Mouse (Mus musculus) heart, embryonic 13.5 days (tissue): ENCODE data around the gene Slc1a1. TPM values are rescaled to one million over a fixed set of nuclear protein-coding genes. Genes with fewer than 3 reads are reported as not detected.

ENCODE experiments used
- ATAC-seq: fragments of 200-750 bp; cut with Nextera tagmentation; 2 replicates; pipeline ENCODE4 v1.8.0; 2017; ENCODE audit warnings: moderate TSS enrichment; ENCODE audit not compliant: insufficient number of reproducible peaks, low FRiP score, low TSS enrichment; ENCODE audit errors: extremely low read depth
- H3K27ac ChIP-seq: fragments of 300-500 bp; sonication (generic); replicated peaks from 2 replicates; pipeline ENCODE4 v1.5.1; 2015; ENCODE audit warnings: moderate library complexity, mild to moderate bottlenecking, inconsistent platforms
- H3K27me3 ChIP-seq: fragments of 300-500 bp; sonication (generic); replicated peaks from 2 replicates; pipeline ENCODE4 v1.6.1; 2015; ENCODE audit warnings: mild to moderate bottlenecking, inconsistent platforms
- H3K36me3 ChIP-seq: fragments of 300-500 bp; sonication (generic); 2 replicates; pipeline ENCODE4 v1.6.1; 2015; ENCODE audit warnings: mild to moderate bottlenecking, inconsistent platforms
- H3K4me1 ChIP-seq: fragments of 300-500 bp; sonication (generic); 2 replicates; pipeline ENCODE4 v1.6.1; 2015; ENCODE audit warnings: inconsistent platforms
- H3K4me2 ChIP-seq: fragments of 300-500 bp; sonication (generic); 2 replicates; pipeline ENCODE4 v1.6.1; 2015; ENCODE audit warnings: inconsistent platforms, mild to moderate bottlenecking, moderate library complexity
- H3K4me3 ChIP-seq: fragments of 300-500 bp; sonication (generic); 2 replicates; pipeline ENCODE4 v1.5.1; 2015; ENCODE audit warnings: moderate library complexity, mild to moderate bottlenecking, inconsistent platforms
- H3K9ac ChIP-seq: fragments of 300-500 bp; sonication (generic); 2 replicates; pipeline ENCODE4 v1.6.1; 2015; ENCODE audit warnings: inconsistent platforms, mild to moderate bottlenecking, moderate library complexity
- H3K9me3 ChIP-seq: fragments of 300-500 bp; sonication (generic); 2 replicates; pipeline ENCODE4 v1.6.1; 2016; ENCODE audit warnings: inconsistent platforms
- WGBS: fragments of 180-500 bp; shearing (Covaris S2); methylation state at CpG from one replicate; pipeline ENCODE4 v1.1.7; 2015; ENCODE audit warnings: mixed read lengths; 5-methylcytosine and 5-hydroxymethylcytosine counted together
- polyA plus RNA-seq: library from polyadenylated mRNA; unstranded; fragments of >200 nt; fragmentation: Nextera tagmentation; extraction: Ambion mirVana; gene quantifications from 2 replicates; pipeline ENCODE4 v1.2.1, GENCODE M21; 2015

Slc1a1 gene
- polyA plus RNA-seq, 1 experiment from 2014 or later: 1.5 TPM

DNA sequence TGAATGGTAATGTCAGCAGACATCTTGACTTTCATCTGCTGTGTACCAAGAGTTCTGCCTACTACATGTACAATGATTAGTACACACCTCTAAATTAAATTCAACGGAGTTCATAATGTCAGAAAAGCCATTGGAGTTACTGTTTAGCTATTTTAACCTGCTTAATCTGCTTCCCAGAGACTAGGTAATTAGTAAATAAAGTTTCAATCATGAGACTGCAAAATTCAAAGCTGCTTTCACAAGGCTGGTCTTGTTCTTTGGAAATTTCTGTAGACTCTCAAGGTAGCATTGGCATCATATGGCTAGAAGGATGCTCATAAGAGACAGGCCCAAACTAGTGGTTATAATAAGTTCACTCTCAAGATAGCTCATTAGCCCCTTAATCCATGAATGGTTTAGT, 20.0 kb downstream of the Slc1a1 start:
- Histone ChIP-seq H3K27ac (no peak overlapping the region), H3K4me1 (no peaks in the 10 kb centered on the region), H3K27me3 (no peaks in the 10 kb centered on the region), H3K9ac (no peak overlapping the region), H3K9me3 (no peaks in the 10 kb centered on the region), H3K4me3 (no peak overlapping the region), H3K36me3 (no peaks in the 10 kb centered on the region), H3K4me2 (no peak overlapping the region)
- ATAC-seq: no peak
- 65% methylated on average over 1 of the region's 1 CpGs for WGBS

DNA sequence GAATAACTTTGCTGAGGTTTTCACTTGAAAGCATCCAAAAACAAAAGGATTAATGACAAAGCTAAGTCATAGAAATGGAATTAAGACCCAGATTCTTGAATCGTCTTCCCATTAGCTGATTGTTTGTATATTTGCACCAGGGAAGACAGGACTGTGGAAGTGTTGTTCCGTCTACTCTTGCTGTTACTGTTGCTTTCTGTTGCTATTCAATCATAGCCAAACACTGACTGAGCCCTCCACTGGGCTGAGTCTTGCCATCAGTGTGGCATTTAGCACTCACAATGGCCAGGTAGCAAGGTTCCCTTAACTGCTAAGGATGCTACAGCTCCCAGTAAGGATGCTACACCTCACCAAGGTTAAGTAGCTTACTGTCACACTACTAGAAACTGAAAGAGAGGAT, 25.4 kb downstream of the Slc1a1 start:
- no peak for ATAC-seq
- WGBS: 84% methylated on average over 2 of the region's 2 CpGs
- H3K36me3 ChIP-seq: no peaks in the 10 kb centered on the region
- H3K4me1 ChIP-seq: no peaks in the 10 kb centered on the region
- no peak overlapping the region for H3K9ac ChIP-seq
- no peak overlapping the region for H3K4me2 ChIP-seq
- H3K4me3 ChIP-seq: no peak overlapping the region
- H3K27ac ChIP-seq: no peak overlapping the region
- H3K27me3 ChIP-seq: no peaks in the 10 kb centered on the region
- H3K9me3 ChIP-seq: no peaks in the 10 kb centered on the region

DNA sequence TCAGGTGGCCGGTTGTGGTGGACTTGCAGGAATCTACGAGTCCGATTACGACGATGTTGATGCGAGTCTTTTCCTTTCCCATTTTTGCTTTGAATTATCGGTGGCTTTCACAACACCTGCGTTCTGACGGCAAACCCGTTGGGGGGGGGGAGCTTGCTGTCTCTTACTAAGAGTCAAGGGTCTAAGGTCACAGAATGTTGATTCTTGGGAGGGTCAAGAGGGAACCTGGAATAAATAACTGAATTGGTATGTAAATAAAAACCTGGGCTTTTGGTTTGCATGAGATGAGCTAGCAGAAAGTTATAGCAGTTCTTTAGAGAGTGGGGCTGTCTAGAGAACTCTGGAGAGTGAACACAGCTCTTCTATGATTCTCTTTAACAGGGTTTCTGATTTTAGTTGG, 28.8 kb downstream of the Slc1a1 start:
- Histone ChIP-seq H3K4me3 (no peak overlapping the region), H3K36me3 (no peaks in the 10 kb centered on the region), H3K4me1 (no peaks in the 10 kb centered on the region), H3K9me3 (no peaks in the 10 kb centered on the region), H3K9ac (no peak overlapping the region), H3K4me2 (no peak overlapping the region), H3K27me3 (no peaks in the 10 kb centered on the region), H3K27ac (no peak overlapping the region)
- no peak for ATAC-seq
- 84% methylated on average over 10 of the region's 10 CpGs for WGBS

DNA sequence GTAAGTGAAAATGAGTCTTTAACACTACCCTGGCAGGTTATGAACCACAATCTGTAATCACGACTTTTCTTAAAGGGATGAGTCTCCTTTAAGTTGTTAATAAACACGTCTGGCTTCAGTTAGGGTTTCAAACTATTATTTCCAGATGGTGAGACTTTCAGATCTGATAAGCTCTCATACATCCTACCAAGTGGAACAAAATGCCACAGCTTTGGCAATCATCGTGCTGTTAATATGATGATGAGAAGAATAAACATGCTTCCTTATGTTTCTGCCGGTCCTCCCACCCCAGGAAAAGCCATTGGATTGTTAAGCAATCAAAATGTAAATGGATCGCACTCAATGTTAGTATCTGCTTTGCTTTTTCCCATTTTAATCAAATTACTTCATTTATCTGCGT, 30.1 kb downstream of the Slc1a1 start:
- H3K9ac ChIP-seq: no peak overlapping the region
- no peaks in the 10 kb centered on the region for H3K36me3 ChIP-seq
- WGBS: 75% methylated on average over 6 of the region's 6 CpGs
- no peaks in the 10 kb centered on the region for H3K4me1 ChIP-seq
- H3K27me3 ChIP-seq: no peaks in the 10 kb centered on the region
- H3K27ac ChIP-seq: no peak overlapping the region
- ATAC-seq: no peak
- H3K4me2 ChIP-seq: no peak overlapping the region
- H3K4me3 ChIP-seq: no peak overlapping the region
- H3K9me3 ChIP-seq: no peaks in the 10 kb centered on the region

DNA sequence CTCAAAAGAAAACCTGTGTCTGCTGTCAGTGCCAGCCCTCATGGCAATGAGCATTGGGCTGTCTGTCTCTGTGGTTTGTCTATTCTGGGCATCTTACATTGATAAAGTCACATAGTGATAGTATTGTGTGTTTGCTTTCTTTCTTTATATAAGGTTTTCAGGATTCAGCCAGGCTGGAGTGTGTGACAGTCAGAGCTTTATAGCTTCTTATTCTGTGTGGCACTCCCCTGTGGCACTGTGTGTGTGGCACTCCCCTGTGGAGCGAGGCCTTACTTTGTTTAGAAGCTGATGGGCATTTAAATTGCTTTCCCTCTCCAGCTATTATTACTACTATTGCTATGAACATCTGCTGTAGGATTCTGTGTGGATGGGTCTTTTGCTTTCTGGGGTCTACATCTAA, 30.7 kb downstream of the Slc1a1 start:
- no peak for ATAC-seq
- WGBS: 91% methylated on average over 1 of the region's 1 CpGs
- Histone ChIP-seq H3K36me3 (no peaks in the 10 kb centered on the region), H3K27me3 (no peaks in the 10 kb centered on the region), H3K27ac (no peak overlapping the region), H3K9me3 (no peaks in the 10 kb centered on the region), H3K4me2 (no peak overlapping the region), H3K4me1 (no peaks in the 10 kb centered on the region), H3K4me3 (no peak overlapping the region), H3K9ac (no peak overlapping the region)

DNA sequence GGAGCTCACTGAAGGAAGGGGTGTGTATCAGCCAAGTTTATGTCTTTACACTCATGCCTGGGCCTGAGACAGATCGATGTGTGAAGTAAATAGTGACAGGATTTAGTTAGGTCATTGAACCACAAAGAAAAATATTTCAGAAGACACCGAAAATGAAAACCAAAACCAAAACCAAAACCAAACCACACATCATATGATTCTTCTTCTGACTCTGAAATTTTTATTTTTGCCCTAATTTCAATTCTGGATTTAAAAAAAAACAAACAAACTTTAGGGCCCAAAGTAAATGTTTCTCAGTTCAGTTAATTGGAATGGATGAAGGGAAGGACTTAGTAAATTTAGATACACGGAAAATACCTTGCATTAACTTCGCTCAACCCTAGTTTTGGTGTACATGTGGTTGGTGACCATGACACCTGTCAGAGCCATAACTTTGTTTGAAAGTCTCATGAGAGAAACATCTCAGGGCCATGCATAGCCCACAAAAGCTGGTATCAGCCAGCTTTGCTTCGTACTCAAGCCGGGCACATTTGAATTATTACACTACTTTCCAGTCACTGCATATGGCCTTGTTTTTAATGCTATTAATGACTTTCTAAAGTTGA, 34.5 kb downstream of the Slc1a1 start:
- ATAC-seq: no peak

DNA sequence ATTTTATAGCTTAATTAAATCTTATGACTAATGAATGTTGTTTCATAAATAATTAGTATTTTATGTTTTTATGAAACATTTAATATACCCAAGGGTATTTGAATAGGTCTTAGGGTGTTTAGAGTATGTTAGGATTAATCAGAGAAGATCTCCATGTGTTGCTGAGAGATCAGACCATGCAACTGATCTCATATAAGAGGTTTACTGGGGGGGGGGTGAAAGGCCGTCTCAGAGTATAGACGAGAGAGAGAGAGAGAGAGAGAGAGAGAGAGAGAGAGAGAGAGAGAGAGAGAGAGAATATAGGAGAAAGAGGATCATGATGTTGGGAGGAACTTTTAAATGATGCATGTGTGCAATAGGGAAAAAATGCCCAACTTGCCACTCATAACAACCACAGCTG, 35.5 kb downstream of the Slc1a1 start:
- Histone ChIP-seq H3K4me1 (no peaks in the 10 kb centered on the region), H3K9me3 (no peaks in the 10 kb centered on the region), H3K27ac (no peak overlapping the region), H3K9ac (no peak overlapping the region), H3K27me3 (no peaks in the 10 kb centered on the region), H3K36me3 (no peaks in the 10 kb centered on the region), H3K4me3 (no peak overlapping the region), H3K4me2 (no peak overlapping the region)
- WGBS: 60% methylated on average over 2 of the region's 2 CpGs
- ATAC-seq: no peak

More for the DNA sequence above, 34.5 kb downstream of the Slc1a1 start:
- Histone ChIP-seq H3K27ac (no peak overlapping the region), H3K4me1 (no peaks in the 10 kb centered on the region), H3K9ac (no peak overlapping the region), H3K36me3 (no peaks in the 10 kb centered on the region), H3K4me3 (no peak overlapping the region), H3K4me2 (no peak overlapping the region), H3K27me3 (no peaks in the 10 kb centered on the region), H3K9me3 (no peaks in the 10 kb centered on the region)
- 76% methylated on average over 6 of the region's 6 CpGs for WGBS

DNA sequence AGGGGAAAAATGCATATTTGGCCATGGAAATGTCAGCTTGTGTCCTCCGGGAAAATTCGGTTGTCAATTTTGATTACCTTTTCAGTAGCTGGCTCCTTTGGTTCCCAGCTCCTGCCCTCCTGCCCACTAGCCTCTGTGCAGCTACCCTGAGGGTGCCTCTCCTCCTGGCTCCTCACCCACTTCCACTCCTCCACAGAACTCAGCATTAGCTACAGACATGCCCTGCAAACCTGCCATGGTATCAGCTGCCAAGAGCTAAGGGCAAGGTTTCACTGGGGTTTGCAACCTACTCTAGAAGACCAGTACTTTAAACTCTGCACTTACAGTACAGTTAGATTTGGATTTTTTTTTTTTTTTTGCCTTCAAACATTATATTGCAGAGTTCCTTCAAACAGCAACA, 44.6 kb downstream of the Slc1a1 start:
- 86% methylated on average over 2 of the region's 2 CpGs for WGBS
- H3K27me3 ChIP-seq: no peaks in the 10 kb centered on the region
- ATAC-seq: no peak
- H3K9me3 ChIP-seq: no peaks in the 10 kb centered on the region
- no peak overlapping the region for H3K27ac ChIP-seq
- no peak overlapping the region for H3K4me3 ChIP-seq
- H3K4me2 ChIP-seq: no peak overlapping the region
- H3K36me3 ChIP-seq: no peaks in the 10 kb centered on the region
- H3K4me1 ChIP-seq: 0 out of 2 replicates have a peak, but pooled peaks cover 5% of the 10 kb centered on the region
- no peak overlapping the region for H3K9ac ChIP-seq

DNA sequence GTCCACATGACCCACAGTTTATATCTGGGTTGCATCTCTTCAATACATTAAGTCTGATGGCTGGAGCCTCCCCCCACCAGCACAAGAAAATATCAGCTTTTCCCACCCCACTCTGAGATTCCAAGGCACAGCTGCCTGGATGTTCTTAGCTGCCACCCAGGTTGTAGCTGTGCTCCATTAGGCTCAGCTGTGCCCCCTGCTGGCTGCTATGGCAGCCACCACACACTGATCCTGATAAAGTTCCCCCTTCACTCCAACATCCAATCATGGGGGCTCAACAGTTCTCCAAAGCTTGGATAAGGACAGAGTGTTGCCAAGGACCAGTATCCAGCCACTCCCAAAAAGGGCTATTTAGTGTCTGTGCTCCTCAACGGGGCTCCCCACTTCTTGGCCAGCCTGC, 48.3 kb downstream of the Slc1a1 start:
- Histone ChIP-seq H3K27me3 (no peaks in the 10 kb centered on the region), H3K9me3 (no peaks in the 10 kb centered on the region)

DNA sequence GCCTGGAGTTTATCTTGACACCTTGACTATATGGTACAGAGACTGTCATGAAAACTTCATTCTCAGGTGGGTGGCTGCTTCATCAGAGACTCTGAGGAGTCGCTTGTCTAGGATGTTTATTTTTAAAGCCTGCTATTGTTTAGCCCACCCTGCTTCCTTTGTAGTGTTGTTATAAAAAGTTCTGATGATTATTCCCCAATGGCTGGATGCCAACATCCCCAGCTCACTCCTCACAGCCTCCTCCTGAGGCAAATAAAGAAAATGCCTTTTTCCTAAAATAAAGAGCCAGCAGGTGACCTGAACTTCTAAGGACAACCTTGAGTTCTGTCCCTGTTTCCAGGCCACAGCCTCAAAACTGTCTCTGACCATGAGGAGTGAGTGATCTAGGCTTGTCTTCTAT, 53.6 kb downstream of the Slc1a1 start:
- no peak overlapping the region for H3K9ac ChIP-seq
- 28% methylated on average over 1 of the region's 1 CpGs for WGBS
- ATAC-seq: no peak

More for the DNA sequence above, 48.3 kb downstream of the Slc1a1 start:
- no peak for ATAC-seq
- H3K9ac ChIP-seq: no peak overlapping the region
- 55% methylated on average over 1 of the region's 1 CpGs for WGBS
- H3K27ac ChIP-seq: no peak overlapping the region
- no peak overlapping the region for H3K4me2 ChIP-seq
- H3K4me1 ChIP-seq: peaks cover 5% of the 10 kb centered on the region; the same call in 1 of the 2 replicates
- H3K4me3 ChIP-seq: no peak overlapping the region
- no peaks in the 10 kb centered on the region for H3K36me3 ChIP-seq

DNA sequence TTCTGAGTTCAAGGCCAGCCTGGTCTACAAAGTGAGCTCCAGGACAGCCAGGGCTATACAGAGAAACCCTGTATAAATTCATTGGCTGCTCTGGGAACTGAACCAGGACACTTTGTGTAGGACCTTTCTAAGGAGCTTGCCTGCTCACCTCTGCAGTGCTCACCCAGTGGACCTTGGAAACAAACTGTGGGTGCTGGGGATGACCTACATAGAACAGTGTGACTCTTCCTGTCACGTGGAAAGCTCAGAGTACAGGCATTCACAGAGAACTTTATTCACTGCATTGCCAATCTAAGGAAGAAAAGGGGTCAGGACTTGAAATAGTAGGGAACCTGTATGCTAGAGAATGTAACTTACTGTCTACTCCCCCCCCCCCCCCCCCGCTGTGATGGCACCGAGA, 54.4 kb downstream of the Slc1a1 start:
- no peak for ATAC-seq
- Histone ChIP-seq H3K27ac (no peak overlapping the region), H3K4me3 (no peak overlapping the region), H3K9me3 (no peaks in the 10 kb centered on the region), H3K9ac (no peak overlapping the region), H3K27me3 (no peaks in the 10 kb centered on the region), H3K4me2 (no peak overlapping the region), H3K4me1 (peaks cover 16% of the 10 kb centered on the region), H3K36me3 (no peaks in the 10 kb centered on the region)
- 48% methylated on average over 3 of the region's 3 CpGs for WGBS

More for the DNA sequence above, 53.6 kb downstream of the Slc1a1 start:
- Histone ChIP-seq H3K9me3 (no peaks in the 10 kb centered on the region), H3K4me3 (no peak overlapping the region), H3K27ac (no peak overlapping the region), H3K36me3 (no peaks in the 10 kb centered on the region), H3K4me2 (no peak overlapping the region), H3K27me3 (no peaks in the 10 kb centered on the region), H3K4me1 (peaks cover 17% of the 10 kb centered on the region)

DNA sequence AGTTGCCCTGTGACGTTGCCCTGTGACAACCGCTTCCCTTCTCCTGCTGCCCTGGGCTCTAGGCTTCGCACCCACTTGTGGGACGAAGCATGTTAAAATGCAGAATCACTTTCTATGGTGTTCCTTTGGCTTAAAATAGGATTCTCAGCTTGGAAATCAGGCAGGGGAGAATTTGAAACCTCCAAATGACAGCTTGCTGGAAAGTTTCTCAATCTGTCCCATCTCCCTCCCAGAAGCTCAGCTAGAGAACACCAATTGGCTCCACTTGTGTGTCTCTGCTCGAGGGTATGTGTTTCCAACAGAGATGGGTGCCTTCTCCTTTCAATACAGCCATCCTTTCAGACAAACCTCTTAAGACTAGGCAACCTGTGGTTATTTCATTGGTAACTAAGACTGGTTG, 56.4 kb downstream of the Slc1a1 start:
- Histone ChIP-seq H3K36me3 (no peaks in the 10 kb centered on the region), H3K27ac (no peak overlapping the region), H3K4me2 (no peak overlapping the region), H3K9me3 (no peaks in the 10 kb centered on the region), H3K4me3 (no peak overlapping the region), H3K27me3 (no peaks in the 10 kb centered on the region), H3K9ac (no peak overlapping the region), H3K4me1 (peaks cover 16% of the 10 kb centered on the region)
- ATAC-seq: no peak
- 25% methylated on average over 5 of the region's 5 CpGs for WGBS
